Mouse (Mus musculus): Measurements from ENCODE around the gene Smarcb1. TPM values are rescaled to one million over a fixed set of nuclear protein-coding genes. Genes with fewer than 3 reads are reported as not detected.
A peak's percentile ranks its signal among the peaks of the same experiment; 100 is the strongest.
"Not testable (repeated sequence)": the region's sequence is repeated elsewhere in the genome, so short reads cannot be mapped to it uniquely, and the experiment has no call there.

Gene Smarcb1
- total and polyA plus RNA-seq, 3 experiments, result 48.4 to 254 (median 55.7) TPM

GRCm38 (mm10) chr10:75896208-75896607 is 25.2 kb downstream of the Smarcb1 start:
- DNase-seq (ENCODE audit: low spot score) (no peak), ATAC-seq (ENCODE audit: extremely low read depth, insufficient number of reproducible peaks, low FRiP score, poor library complexity, severe bottlenecking) (no peak)
- TF ChIP-seq GATA2 (IDR thresholded peaks at IDR 0.05; ENCODE audit: borderline replicate concordance, low read depth, low read length) (no peak), TAL1 (conservative IDR thresholded peaks at IDR 0.05; ENCODE audit: low read depth, low read length) (no peak), CTCF (IDR thresholded peaks at IDR 0.05; ENCODE audit: low read depth, low read length) (no peak), GATA1 (IDR thresholded peaks at IDR 0.05; ENCODE audit: borderline replicate concordance, low read length) (no peak)
- no peaks in the 10 kb centered on the region; the same call in none of the 2 replicates for H3K9me3 ChIP-seq (replicated peaks)
- no peak overlapping the region for H3K4me3 ChIP-seq (ENCODE audit: low read depth, low read length)
- H3K36me3 ChIP-seq (replicated peaks), result peaks cover 85% of the 10 kb centered on the region
- peaks cover 9% of the 10 kb centered on the region for H3K4me1 ChIP-seq (ENCODE audit: insufficient read depth, low read depth, low read length)
- no peaks in the 10 kb centered on the region for H3K27me3 ChIP-seq (ENCODE audit: insufficient read depth, low read length)

- H3K36me3 ChIP-seq (replicated peaks), result peaks cover 80% of the 10 kb centered on the region
- H3K27me3 ChIP-seq (ENCODE audit: insufficient read depth, low read length), result no peaks in the 10 kb centered on the region
- H3K9me3 ChIP-seq (replicated peaks), result no peaks in the 10 kb centered on the region; the same call in none of the 2 replicates
- H3K4me1 ChIP-seq (ENCODE audit: insufficient read depth, low read depth, low read length), result peaks cover 9% of the 10 kb centered on the region
- DNase-seq (ENCODE audit: low spot score) (no peak), ATAC-seq (ENCODE audit: extremely low read depth, insufficient number of reproducible peaks, low FRiP score, poor library complexity, severe bottlenecking) (no peak)
- TF ChIP-seq GATA1 (IDR thresholded peaks at IDR 0.05; ENCODE audit: borderline replicate concordance, low read length), result no peak
- no peak for TF ChIP-seq GATA2 (IDR thresholded peaks at IDR 0.05; ENCODE audit: borderline replicate concordance, low read depth, low read length)
- no peak for TF ChIP-seq POLR2AphosphoS5 (IDR thresholded peaks at IDR 0.05; ENCODE audit: insufficient replicate concordance, low read depth, low read length)
- TF ChIP-seq CTCF (IDR thresholded peaks at IDR 0.05; ENCODE audit: low read depth, low read length), result no peak
- TF ChIP-seq TAL1 (conservative IDR thresholded peaks at IDR 0.05; ENCODE audit: low read depth, low read length), result no peak
- H3K4me3 ChIP-seq (ENCODE audit: low read depth, low read length), result no peak overlapping the region
Measured at GRCm38 (mm10) chr10:75895730-75896129, 25.7 kb downstream of the Smarcb1 start.

GRCm38 (mm10) chr10:75894601-75895000 is 26.8 kb downstream of the Smarcb1 start:
- Histone ChIP-seq H3K27me3 (ENCODE audit: insufficient read depth, low read length) (no peaks in the 10 kb centered on the region), H3K4me3 (ENCODE audit: low read depth, low read length) (no peak overlapping the region), H3K9me3 (replicated peaks) (no peaks in the 10 kb centered on the region; the same call in none of the 2 replicates), H3K4me1 (ENCODE audit: insufficient read depth, low read depth, low read length) (peaks cover 9% of the 10 kb centered on the region), H3K36me3 (replicated peaks) (peaks cover 70% of the 10 kb centered on the region)
- DNase-seq (ENCODE audit: low spot score), result no peak
- no peak for TF ChIP-seq GATA2 (IDR thresholded peaks at IDR 0.05; ENCODE audit: borderline replicate concordance, low read depth, low read length)
- no peak for TF ChIP-seq POLR2AphosphoS5 (IDR thresholded peaks at IDR 0.05; ENCODE audit: insufficient replicate concordance, low read depth, low read length)
- no peak for ATAC-seq (ENCODE audit: extremely low read depth, insufficient number of reproducible peaks, low FRiP score, poor library complexity, severe bottlenecking)

- Histone ChIP-seq H3K4me1 (ENCODE audit: insufficient read depth, low read depth, low read length) (peaks cover 4% of the 10 kb centered on the region; the same call in 1 of the 2 replicates), H3K36me3 (replicated peaks) (peaks cover 56% of the 10 kb centered on the region), H3K27me3 (ENCODE audit: insufficient read depth, low read length) (peaks cover 8% of the 10 kb centered on the region), H3K9me3 (replicated peaks) (no peaks in the 10 kb centered on the region; the same call in none of the 2 replicates), H3K4me3 (ENCODE audit: low read depth, low read length) (peak within 1 kb of the TSS; percentile 42; the same call in 1 of the 2 replicates)
- ATAC-seq (ENCODE audit: extremely low read depth, insufficient number of reproducible peaks, low FRiP score, poor library complexity, severe bottlenecking), result peak; percentile 87
- TF ChIP-seq GATA1 (IDR thresholded peaks at IDR 0.05; ENCODE audit: borderline replicate concordance, low read length) (no peak), CTCF (IDR thresholded peaks at IDR 0.05; ENCODE audit: low read depth, low read length) (no peak), TAL1 (conservative IDR thresholded peaks at IDR 0.05; ENCODE audit: low read depth, low read length) (no peak), GATA2 (IDR thresholded peaks at IDR 0.05; ENCODE audit: borderline replicate concordance, low read depth, low read length) (no peak), POLR2AphosphoS5 (IDR thresholded peaks at IDR 0.05; ENCODE audit: insufficient replicate concordance, low read depth, low read length) (no peak)
- peak; percentile 61 for DNase-seq (ENCODE audit: low spot score)
Measured at GRCm38 (mm10) chr10:75893089-75893750, 28.2 kb downstream of the Smarcb1 start, which contains the start of gene Derl3. TSS of gene Derl3 (plus strand) at chr10:75893413.

- no peak for ATAC-seq (ENCODE audit: extremely low read depth, insufficient number of reproducible peaks, low FRiP score, poor library complexity, severe bottlenecking)
Measured at GRCm38 (mm10) chr10:75889406-75890153, 31.8 kb downstream of the Smarcb1 start.

GRCm38 (mm10) chr10:75887504-75887903 is 33.9 kb downstream of the Smarcb1 start:
- not testable (repeated sequence) for H3K36me3 ChIP-seq (replicated peaks); H3K4me1 ChIP-seq (ENCODE audit: insufficient read depth, low read depth, low read length); DNase-seq (ENCODE audit: low spot score); H3K9me3 ChIP-seq (replicated peaks); ATAC-seq (ENCODE audit: extremely low read depth, insufficient number of reproducible peaks, low FRiP score, poor library complexity, severe bottlenecking); H3K4me3 ChIP-seq (ENCODE audit: low read depth, low read length)
- H3K27me3 ChIP-seq (ENCODE audit: insufficient read depth, low read length), result peaks cover 32% of the 10 kb centered on the region

More at GRCm38 (mm10) chr10:75889406-75890153, 31.8 kb downstream of the Smarcb1 start:
- H3K27me3 ChIP-seq (ENCODE audit: insufficient read depth, low read length), result peaks cover 25% of the 10 kb centered on the region
- no peak for DNase-seq (ENCODE audit: low spot score)
- H3K9me3 ChIP-seq (replicated peaks), result no peaks in the 10 kb centered on the region; the same call in none of the 2 replicates
- TF ChIP-seq CTCF (IDR thresholded peaks at IDR 0.05; ENCODE audit: low read depth, low read length), result no peak
- no peak overlapping the region for H3K4me3 ChIP-seq (ENCODE audit: low read depth, low read length)
- H3K36me3 ChIP-seq (replicated peaks), result peaks cover 20% of the 10 kb centered on the region
- peaks cover 4% of the 10 kb centered on the region; the same call in 1 of the 2 replicates for H3K4me1 ChIP-seq (ENCODE audit: insufficient read depth, low read depth, low read length)
